Mouse (Mus musculus): ENCODE results near the gene Bcl11a. TPM values are rescaled to one million over a fixed set of nuclear protein-coding genes. Genes with fewer than 3 reads are reported as not detected.

Bcl11a gene
- polyA plus RNA-seq, 1 experiment from 2014 or later: 89.1 TPM

DNA sequence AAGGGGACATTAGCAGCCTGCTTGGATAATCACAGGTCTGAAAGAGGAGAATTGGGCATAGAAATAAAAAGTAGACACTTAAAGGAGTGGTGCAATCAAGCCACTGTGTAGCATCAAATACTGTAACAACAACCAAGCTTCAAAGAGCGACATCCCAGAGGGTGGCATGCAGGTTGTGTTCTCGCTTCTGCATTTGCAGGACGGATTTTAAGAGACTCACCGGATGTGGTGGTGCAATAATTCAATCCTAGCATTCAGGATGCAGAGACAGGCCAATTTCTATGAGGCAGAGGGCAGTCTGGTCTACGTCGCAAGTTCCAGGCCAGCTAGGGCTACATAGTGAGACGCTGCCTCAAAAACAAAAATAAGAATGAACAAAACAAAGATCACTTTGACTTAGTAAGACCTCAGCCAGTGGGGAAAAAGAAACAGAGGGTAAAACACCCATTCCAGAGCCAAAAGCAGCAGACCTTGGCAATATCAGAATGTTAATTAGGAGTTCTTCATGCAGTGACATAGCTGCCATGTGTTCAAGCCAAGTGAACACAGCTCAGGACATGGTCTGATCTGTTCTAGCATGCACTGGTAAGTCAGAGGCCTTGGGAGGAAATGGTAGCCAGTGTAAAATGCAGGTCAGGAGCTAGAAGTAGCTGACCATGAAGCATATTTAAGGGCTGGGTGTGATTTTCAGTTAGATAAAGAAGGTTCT lies 74.4 kb downstream of the Bcl11a start:
- no peaks in the 10 kb centered on the region for H3K27me3 ChIP-seq
- H3K9ac ChIP-seq: no peak overlapping the region
- no peaks in the 10 kb centered on the region for H3K36me3 ChIP-seq
- no peak overlapping the region for H3K27ac ChIP-seq
- H3K4me3 ChIP-seq: no peak overlapping the region
- WGBS: 90% methylated on average over 7 of the region's 7 CpGs
- H3K4me1 ChIP-seq: peaks cover 24% of the 10 kb centered on the region
- no peaks in the 10 kb centered on the region for H3K9me3 ChIP-seq (replicated peaks)
- H3K4me2 ChIP-seq (replicated peaks): no peak overlapping the region
- no peak for ATAC-seq (ENCODE audit: low FRiP score)

DNA sequence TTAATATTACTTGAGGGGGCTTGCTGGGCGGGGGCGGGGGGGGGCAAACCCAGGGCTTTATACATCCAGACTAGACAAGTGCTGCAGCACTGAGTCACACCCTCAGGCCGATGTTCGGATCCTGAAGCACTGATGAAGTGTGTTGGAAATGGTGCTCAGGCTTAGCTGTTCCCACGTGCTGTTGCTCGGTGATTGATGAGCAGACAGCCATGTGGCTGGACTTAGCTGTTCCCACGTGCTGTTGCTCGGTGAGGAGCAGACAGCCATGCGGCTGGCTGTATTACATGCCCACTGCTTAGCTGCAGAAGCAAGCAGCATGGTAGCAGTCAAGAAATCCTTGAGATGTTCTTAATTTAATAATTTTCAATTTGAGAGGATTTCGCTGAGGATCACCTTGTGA lies 75.2 kb downstream of the Bcl11a start:
- Histone ChIP-seq H3K4me3 (no peak overlapping the region), H3K27me3 (no peaks in the 10 kb centered on the region), H3K4me1 (peaks cover 25% of the 10 kb centered on the region), H3K36me3 (no peaks in the 10 kb centered on the region), H3K27ac (no peak overlapping the region), H3K9ac (no peak overlapping the region), H3K9me3 (replicated peaks) (no peaks in the 10 kb centered on the region), H3K4me2 (replicated peaks) (no peak overlapping the region)
- WGBS: 49% methylated on average over 10 of the region's 10 CpGs
- peak; percentile 65 for ATAC-seq (ENCODE audit: low FRiP score)

DNA sequence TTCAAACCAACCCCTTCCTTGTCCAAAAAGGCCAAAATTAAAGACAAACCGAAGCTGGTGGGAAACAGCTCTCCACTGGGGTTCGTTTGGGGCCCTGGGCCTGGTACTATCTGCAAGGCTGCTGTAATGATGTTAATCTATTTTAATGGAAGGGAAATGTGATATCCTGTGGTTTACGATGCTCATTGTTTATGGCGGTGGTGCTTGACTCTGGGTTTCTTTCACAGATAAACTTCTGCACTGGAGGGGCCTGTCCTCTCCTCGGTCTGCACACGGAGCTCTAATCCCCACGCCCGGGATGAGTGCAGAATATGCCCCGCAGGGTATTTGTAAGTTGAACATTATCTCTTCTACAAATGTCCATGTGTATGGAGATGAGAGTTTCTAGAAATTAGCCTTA lies 80.2 kb downstream of the Bcl11a start:
- 83% methylated on average over 9 of the region's 9 CpGs for WGBS
- H3K36me3 ChIP-seq: peaks cover 7% of the 10 kb centered on the region
- H3K4me3 ChIP-seq: no peak overlapping the region
- peaks cover 35% of the 10 kb centered on the region for H3K4me1 ChIP-seq
- no peaks in the 10 kb centered on the region for H3K27me3 ChIP-seq
- H3K9ac ChIP-seq: no peak overlapping the region
- H3K27ac ChIP-seq: no peak overlapping the region
- no peaks in the 10 kb centered on the region for H3K9me3 ChIP-seq (replicated peaks)
- ATAC-seq (ENCODE audit: low FRiP score): no peak
- H3K4me2 ChIP-seq (replicated peaks): no peak overlapping the region

DNA sequence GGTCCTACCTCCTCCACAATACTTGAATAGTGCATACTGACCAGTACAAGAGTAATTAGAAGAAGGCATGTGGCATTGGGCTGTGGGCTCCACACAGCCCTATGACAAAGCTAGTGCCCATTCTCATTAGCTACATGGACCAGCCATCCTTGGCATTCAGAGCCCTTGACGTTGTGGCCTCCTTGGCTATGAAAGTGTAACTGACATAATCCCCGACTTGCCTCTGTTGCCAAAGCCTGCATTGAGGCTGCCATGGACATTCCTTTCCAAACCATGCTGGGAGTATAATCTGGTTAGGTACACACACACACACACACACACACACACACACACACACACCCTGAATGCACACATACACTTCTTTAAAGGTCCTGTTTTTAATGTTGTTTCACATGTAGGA lies 81.8 kb downstream of the Bcl11a start:
- H3K36me3 ChIP-seq: peaks cover 23% of the 10 kb centered on the region
- H3K27me3 ChIP-seq: no peaks in the 10 kb centered on the region
- no peak overlapping the region for H3K9ac ChIP-seq
- H3K4me3 ChIP-seq: no peak overlapping the region
- H3K27ac ChIP-seq: no peak overlapping the region
- no peak overlapping the region for H3K4me2 ChIP-seq (replicated peaks)
- no peak for ATAC-seq (ENCODE audit: low FRiP score)
- no peaks in the 10 kb centered on the region for H3K9me3 ChIP-seq (replicated peaks)
- H3K4me1 ChIP-seq: peaks cover 23% of the 10 kb centered on the region
- 87% methylated on average over 2 of the region's 2 CpGs for WGBS

DNA sequence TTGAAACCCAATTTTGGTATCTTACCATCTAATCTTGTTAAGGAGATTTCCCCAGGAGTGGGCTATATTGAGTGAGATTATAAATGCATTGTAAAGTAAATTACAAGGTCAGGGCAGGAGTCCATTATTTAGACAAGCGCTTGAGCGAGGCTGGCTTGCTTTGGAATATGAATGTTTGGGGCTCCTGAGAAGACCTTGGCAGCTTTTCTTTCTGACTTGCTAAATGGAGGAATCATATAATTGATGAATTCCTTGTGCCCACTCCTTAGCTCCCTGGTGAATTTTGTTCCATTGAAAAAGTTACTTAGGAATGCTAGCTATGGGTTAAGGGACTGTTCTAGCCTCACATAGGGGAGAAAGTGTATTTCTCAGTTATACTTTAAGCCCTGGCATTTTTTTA lies 83.6 kb downstream of the Bcl11a start:
- no peak overlapping the region for H3K4me2 ChIP-seq (replicated peaks)
- peaks cover 23% of the 10 kb centered on the region for H3K4me1 ChIP-seq
- peaks cover 31% of the 10 kb centered on the region for H3K36me3 ChIP-seq
- 0 out of 2 replicates have a peak overlapping the region, but pooled peaks have one; percentile 12 for H3K27ac ChIP-seq
- H3K9me3 ChIP-seq (replicated peaks): no peaks in the 10 kb centered on the region
- H3K27me3 ChIP-seq: no peaks in the 10 kb centered on the region
- ATAC-seq (ENCODE audit: low FRiP score): no peak
- H3K9ac ChIP-seq: no peak overlapping the region
- 52% methylated on average over 2 of the region's 2 CpGs for WGBS
- no peak overlapping the region for H3K4me3 ChIP-seq

DNA sequence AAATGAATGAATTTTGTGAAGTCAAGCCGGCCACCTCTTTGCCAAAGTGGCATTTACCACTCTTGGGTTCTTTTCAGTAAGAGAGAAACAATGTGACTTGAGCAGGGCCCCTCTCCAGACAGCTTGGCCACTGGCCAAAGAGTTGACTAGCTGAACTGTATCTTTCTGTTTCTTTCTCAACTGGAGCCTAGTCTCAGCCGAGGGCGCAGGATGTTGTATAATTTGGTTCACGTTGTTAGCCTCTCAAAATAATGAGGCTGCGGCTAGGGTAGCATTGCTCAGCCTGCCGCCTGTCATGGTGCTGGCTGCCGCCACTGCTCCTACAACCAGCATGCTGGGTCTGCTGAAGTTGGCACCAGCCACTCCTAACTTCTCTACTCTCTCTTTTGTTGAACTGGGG lies 84.2 kb downstream of the Bcl11a start:
- Histone ChIP-seq H3K4me1 (peaks cover 20% of the 10 kb centered on the region), H3K27ac (peak overlapping the region; percentile 23; the same call in 1 of the 2 replicates)
- peak; percentile 72 for ATAC-seq (ENCODE audit: low FRiP score)

DNA sequence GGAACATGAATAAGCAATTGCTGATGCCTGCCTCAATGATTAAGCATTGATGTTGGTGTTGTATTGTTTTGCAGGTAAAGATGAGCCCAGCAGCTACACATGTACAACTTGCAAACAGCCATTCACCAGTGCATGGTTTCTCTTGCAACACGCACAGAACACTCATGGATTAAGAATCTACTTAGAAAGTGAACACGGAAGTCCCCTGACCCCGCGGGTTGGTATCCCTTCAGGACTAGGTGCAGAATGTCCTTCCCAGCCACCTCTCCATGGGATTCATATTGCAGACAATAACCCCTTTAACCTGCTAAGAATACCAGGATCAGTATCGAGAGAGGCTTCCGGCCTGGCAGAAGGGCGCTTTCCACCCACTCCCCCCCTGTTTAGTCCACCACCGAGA lies 85.2 kb downstream of the Bcl11a start:
- Histone ChIP-seq H3K27me3 (no peaks in the 10 kb centered on the region), H3K4me3 (no peak overlapping the region), H3K4me2 (replicated peaks) (no peak overlapping the region), H3K36me3 (peaks cover 31% of the 10 kb centered on the region), H3K27ac (no peak overlapping the region), H3K9ac (no peak overlapping the region), H3K4me1 (peaks cover 17% of the 10 kb centered on the region), H3K9me3 (replicated peaks) (no peaks in the 10 kb centered on the region)
- no peak for ATAC-seq (ENCODE audit: low FRiP score)
- WGBS: 91% methylated on average over 8 of the region's 8 CpGs

More for the DNA sequence above, 84.2 kb downstream of the Bcl11a start:
- Histone ChIP-seq H3K4me2 (replicated peaks) (no peak overlapping the region), H3K9me3 (replicated peaks) (no peaks in the 10 kb centered on the region), H3K4me3 (no peak overlapping the region), H3K27me3 (no peaks in the 10 kb centered on the region), H3K9ac (no peak overlapping the region), H3K36me3 (peaks cover 31% of the 10 kb centered on the region)
- WGBS: 36% methylated on average over 7 of the region's 7 CpGs

DNA sequence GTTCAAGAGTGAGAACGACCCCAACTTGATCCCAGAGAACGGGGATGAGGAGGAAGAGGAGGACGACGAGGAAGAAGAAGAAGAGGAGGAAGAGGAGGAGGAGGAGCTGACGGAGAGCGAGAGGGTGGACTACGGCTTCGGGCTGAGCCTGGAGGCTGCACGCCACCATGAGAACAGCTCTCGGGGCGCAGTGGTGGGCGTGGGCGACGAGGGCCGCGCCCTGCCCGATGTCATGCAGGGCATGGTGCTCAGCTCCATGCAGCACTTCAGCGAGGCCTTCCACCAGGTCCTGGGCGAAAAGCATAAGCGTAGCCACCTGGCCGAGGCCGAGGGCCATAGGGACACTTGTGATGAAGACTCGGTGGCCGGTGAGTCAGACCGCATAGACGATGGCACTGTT lies 86.2 kb downstream of the Bcl11a start:
- H3K9ac ChIP-seq: no peak overlapping the region
- H3K36me3 ChIP-seq: peaks cover 31% of the 10 kb centered on the region
- H3K9me3 ChIP-seq (replicated peaks): no peaks in the 10 kb centered on the region
- 97% methylated on average over 26 of the region's 26 CpGs for WGBS
- H3K27me3 ChIP-seq: no peaks in the 10 kb centered on the region
- no peak overlapping the region for H3K27ac ChIP-seq
- peaks cover 17% of the 10 kb centered on the region for H3K4me1 ChIP-seq
- no peak for ATAC-seq (ENCODE audit: low FRiP score)
- no peak overlapping the region for H3K4me3 ChIP-seq
- H3K4me2 ChIP-seq (replicated peaks): no peak overlapping the region

DNA sequence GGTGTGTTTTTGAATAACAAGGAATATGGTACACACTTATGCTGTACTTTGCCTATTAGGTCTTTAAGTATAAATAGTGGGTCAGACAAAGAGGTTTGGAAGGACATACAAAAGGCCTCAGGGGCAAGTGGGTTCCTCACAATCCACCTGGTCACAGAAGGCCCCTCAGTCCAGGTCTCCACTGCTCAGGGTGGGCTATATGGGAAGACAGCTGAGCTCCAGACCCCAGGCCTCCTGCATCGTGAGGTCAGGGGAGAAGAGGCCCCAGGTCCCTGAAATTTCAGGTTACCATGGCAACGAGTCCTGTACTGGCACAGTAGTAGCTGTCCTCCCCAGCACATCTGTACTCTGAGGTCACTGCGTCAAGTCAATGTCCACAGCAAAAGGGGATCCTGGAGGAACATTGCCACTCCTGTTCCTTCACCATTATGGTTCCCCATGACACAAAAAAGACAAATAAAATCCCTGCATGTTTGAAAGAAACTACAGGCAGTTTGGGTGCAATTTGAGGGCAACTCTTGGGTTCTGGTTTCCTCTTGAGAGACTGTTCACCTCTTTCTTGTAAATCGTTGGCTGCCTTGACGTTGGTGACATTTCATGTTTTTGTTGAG lies 93.9 kb downstream of the Bcl11a start:
- no peak overlapping the region for H3K9ac ChIP-seq
- H3K9me3 ChIP-seq (replicated peaks): no peaks in the 10 kb centered on the region
- WGBS: 73% methylated on average over 5 of the region's 5 CpGs
- no peak overlapping the region for H3K4me2 ChIP-seq (replicated peaks)
- H3K27ac ChIP-seq: no peak overlapping the region
- ATAC-seq (ENCODE audit: low FRiP score): peak; percentile 47; the same call in 1 of the 2 replicates
- H3K4me1 ChIP-seq: no peaks in the 10 kb centered on the region
- no peaks in the 10 kb centered on the region; the same call in 1 of the 2 replicates for H3K36me3 ChIP-seq
- H3K4me3 ChIP-seq: no peak overlapping the region
- H3K27me3 ChIP-seq: no peaks in the 10 kb centered on the region

DNA sequence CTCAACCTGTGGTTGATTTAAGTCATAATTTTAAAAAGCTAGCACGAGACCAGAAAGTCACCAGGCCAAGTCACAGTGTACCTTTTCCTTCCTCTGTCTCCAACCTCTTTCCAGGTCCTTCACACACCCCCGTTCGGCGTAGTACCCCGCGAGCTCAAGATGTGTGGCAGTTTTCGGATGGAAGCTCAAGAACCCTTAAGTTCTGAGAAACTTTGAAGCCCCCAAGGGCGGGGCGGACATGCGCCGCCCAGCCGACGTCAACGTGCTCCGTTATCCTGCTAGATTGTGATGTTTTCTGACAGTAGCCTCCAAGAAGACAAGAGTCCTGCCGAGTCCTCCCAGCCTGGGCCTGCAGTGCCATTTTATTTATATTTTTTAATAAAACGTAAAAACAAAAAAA lies 94.7 kb downstream of the Bcl11a start:
- 92% methylated on average over 17 of the region's 17 CpGs for WGBS
- no peaks in the 10 kb centered on the region for H3K4me1 ChIP-seq
- ATAC-seq (ENCODE audit: low FRiP score): no peak

DNA sequence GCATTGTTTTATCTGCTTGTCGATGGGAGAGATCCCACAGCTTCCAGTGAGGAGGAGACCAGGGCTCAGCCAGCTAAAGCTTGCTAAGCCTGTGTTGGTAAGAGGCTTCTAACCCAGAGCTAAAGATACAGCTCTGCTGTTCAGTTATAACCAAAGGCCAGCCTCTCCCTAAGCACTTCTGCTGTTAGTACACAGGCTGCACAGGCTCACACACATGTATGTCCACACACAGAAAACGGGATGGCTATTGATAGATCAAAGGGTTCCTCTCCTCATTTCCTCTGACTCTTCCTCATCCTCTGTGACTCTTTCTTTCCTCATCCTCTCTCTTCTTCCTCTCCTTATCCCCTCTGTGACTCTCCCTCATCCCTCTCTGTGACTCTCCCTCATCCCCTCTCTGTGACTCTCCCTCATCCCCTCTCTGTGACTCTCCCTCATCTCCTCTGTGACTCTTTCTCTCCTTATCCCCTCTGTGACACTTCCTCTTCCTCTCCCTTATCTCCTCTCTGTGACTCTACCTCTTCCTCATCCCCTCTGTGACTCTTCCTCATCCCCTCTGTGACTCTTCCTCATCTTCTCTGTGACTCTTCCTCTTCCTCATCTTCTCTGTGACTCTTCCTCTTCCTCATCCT lies 96.4 kb downstream of the Bcl11a start:
- H3K9ac ChIP-seq: no peak overlapping the region
- WGBS: 91% methylated on average over 2 of the region's 2 CpGs

More for the DNA sequence above, 94.7 kb downstream of the Bcl11a start:
- Histone ChIP-seq H3K27ac (no peak overlapping the region), H3K27me3 (no peaks in the 10 kb centered on the region), H3K9ac (no peak overlapping the region), H3K4me2 (replicated peaks) (no peak overlapping the region), H3K4me3 (no peak overlapping the region), H3K9me3 (replicated peaks) (no peaks in the 10 kb centered on the region), H3K36me3 (no peaks in the 10 kb centered on the region; the same call in 1 of the 2 replicates)

DNA sequence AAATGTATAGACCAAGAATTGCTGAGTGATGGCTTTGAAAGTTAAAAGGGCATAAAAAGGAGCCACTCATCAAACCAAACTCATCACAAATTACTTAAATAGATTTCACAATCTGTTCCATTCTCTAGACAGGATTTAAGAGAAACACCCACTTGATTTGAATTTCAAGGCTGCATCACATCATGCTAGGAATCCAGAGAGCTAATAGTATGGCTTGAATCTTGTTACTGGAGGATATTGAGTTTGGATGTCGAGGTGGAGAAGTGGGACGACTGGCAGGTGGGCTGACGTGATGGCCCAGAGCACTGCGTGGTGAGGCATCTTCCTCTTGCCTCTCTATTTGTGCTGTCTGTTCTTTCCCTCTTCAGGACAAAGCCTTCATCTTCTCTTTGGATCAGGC lies 99.6 kb downstream of the Bcl11a start:
- Histone ChIP-seq H3K36me3 (no peaks in the 10 kb centered on the region; the same call in 1 of the 2 replicates), H3K9me3 (replicated peaks) (no peaks in the 10 kb centered on the region), H3K4me3 (no peak overlapping the region), H3K27me3 (no peaks in the 10 kb centered on the region), H3K27ac (no peak overlapping the region), H3K4me2 (replicated peaks) (no peak overlapping the region), H3K9ac (no peak overlapping the region), H3K4me1 (no peaks in the 10 kb centered on the region)
- whole genome bisulfite sequencing: 91% methylated on average over 4 of the region's 4 CpGs
- ATAC-seq (ENCODE audit: low FRiP score): no peak

More for the DNA sequence above, 96.4 kb downstream of the Bcl11a start:
- Histone ChIP-seq H3K4me2 (replicated peaks) (no peak overlapping the region), H3K27me3 (no peaks in the 10 kb centered on the region), H3K9me3 (replicated peaks) (no peaks in the 10 kb centered on the region), H3K27ac (no peak overlapping the region), H3K4me3 (no peak overlapping the region), H3K36me3 (no peaks in the 10 kb centered on the region; the same call in 1 of the 2 replicates), H3K4me1 (no peaks in the 10 kb centered on the region)
- no peak for ATAC-seq (ENCODE audit: low FRiP score)
